Mouse (Mus musculus): ENCODE data around the gene Fam98a. TPM values are rescaled to one million over a fixed set of nuclear protein-coding genes. Genes with fewer than 3 reads are reported as not detected.

Gene Fam98a
- polyA plus RNA-seq, 1 experiment = 30.1 TPM

DNA sequence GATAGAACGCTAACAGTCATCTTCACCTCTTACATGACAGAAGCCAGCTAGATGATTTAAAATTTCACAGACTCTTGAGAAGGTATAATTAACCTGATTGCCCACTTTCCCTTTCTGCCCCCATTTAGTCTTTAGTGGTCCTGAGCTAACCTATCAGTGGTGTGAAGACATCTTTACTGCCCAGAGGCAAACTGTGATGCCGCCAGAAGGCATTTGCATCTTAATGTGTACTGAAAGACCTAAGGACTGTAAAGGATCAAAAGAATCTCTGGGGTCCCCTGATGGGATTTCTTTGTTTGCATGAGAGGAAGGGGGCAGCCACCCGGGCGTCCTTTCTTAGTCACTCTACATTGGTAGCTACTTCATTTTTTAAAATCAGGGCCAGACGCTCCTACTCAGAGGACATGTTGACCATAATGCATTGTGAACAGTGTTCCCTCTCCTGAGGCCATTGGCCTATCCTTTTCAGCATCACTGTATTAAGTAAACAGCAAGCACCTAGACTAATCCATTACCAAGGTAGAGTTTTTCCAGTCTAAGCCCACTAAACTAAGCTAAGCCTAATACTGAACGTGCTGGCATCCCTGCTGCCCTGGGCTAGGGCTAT is 30.4 kb downstream of the Fam98a start:
- H3K79me2 ChIP-seq (ENCODE audit: control insufficient read depth, insufficient read depth) = no peaks in the 10 kb centered on the region
- peaks cover 9% of the 10 kb centered on the region for H3K27me3 ChIP-seq (ENCODE audit: control insufficient read depth, insufficient read depth, insufficient read length)
- no peak overlapping the region for H3ac ChIP-seq (ENCODE audit: control insufficient read depth, insufficient read length, low read depth)
- no peak overlapping the region for H3K4me3 ChIP-seq (ENCODE audit: insufficient read depth, poor library complexity, severe bottlenecking)
- TF ChIP-seq MYOD1 (IDR thresholded peaks at IDR 0.05; ENCODE audit: control insufficient read depth, insufficient read length, low read depth) = no peak
- TF ChIP-seq CEBPB (IDR thresholded peaks at IDR 0.05; ENCODE audit: low read depth) = no peak
- TF ChIP-seq MAX (IDR thresholded peaks at IDR 0.05) = no peak
- no peak for TF ChIP-seq CTCF (IDR thresholded peaks at IDR 0.05; ENCODE audit: control insufficient read depth, insufficient read depth, insufficient read length)
- no peak for TF ChIP-seq MYOG (IDR thresholded peaks at IDR 0.05; ENCODE audit: control insufficient read depth, extremely low read depth, insufficient read length)
- TF ChIP-seq USF1 (IDR thresholded peaks at IDR 0.05; ENCODE audit: low read depth) = no peak
- TF ChIP-seq FOSL1 (IDR thresholded peaks at IDR 0.05; ENCODE audit: insufficient read depth, low read length, poor library complexity, severe bottlenecking) = no peak
- no peaks in the 10 kb centered on the region for H3K79me3 ChIP-seq (ENCODE audit: low read depth)
- no peaks in the 10 kb centered on the region for H3K36me3 ChIP-seq (ENCODE audit: control insufficient read depth, insufficient read depth)

- no peak for TF ChIP-seq CTCF (IDR thresholded peaks at IDR 0.05; ENCODE audit: control insufficient read depth, insufficient read depth, insufficient read length)
- TF ChIP-seq FOSL1 (IDR thresholded peaks at IDR 0.05; ENCODE audit: insufficient read depth, low read length, poor library complexity, severe bottlenecking) = no peak
- no peak for TF ChIP-seq MYOG (IDR thresholded peaks at IDR 0.05; ENCODE audit: control insufficient read depth, extremely low read depth, insufficient read length)
- no peak for TF ChIP-seq USF1 (IDR thresholded peaks at IDR 0.05; ENCODE audit: low read depth)
- Histone ChIP-seq H3K27me3 (ENCODE audit: control insufficient read depth, insufficient read depth, insufficient read length) (peaks cover 12% of the 10 kb centered on the region), H3K79me3 (ENCODE audit: low read depth) (no peaks in the 10 kb centered on the region), H3K4me3 (ENCODE audit: insufficient read depth, poor library complexity, severe bottlenecking) (no peak overlapping the region), H3ac (ENCODE audit: control insufficient read depth, insufficient read length, low read depth) (no peak overlapping the region), H3K79me2 (ENCODE audit: control insufficient read depth, insufficient read depth) (no peaks in the 10 kb centered on the region), H3K36me3 (ENCODE audit: control insufficient read depth, insufficient read depth) (no peaks in the 10 kb centered on the region)
Measured at GRCm38 (mm10) chr17:75519239-75519900, 32.4 kb downstream of the Fam98a start.

GRCm38 (mm10) chr17:75518181-75518901 is 33.4 kb downstream of the Fam98a start:
- no peaks in the 10 kb centered on the region for H3K79me2 ChIP-seq (ENCODE audit: control insufficient read depth, insufficient read depth)
- H3K79me3 ChIP-seq (ENCODE audit: low read depth) = no peaks in the 10 kb centered on the region
- H3K4me3 ChIP-seq (ENCODE audit: insufficient read depth, poor library complexity, severe bottlenecking) = no peak overlapping the region
- H3K36me3 ChIP-seq (ENCODE audit: control insufficient read depth, insufficient read depth) = no peaks in the 10 kb centered on the region
- H3K27me3 ChIP-seq (ENCODE audit: control insufficient read depth, insufficient read depth, insufficient read length) = peaks cover 12% of the 10 kb centered on the region
- TF ChIP-seq CTCF (IDR thresholded peaks at IDR 0.05; ENCODE audit: control insufficient read depth, insufficient read depth, insufficient read length) = no peak
- TF ChIP-seq FOSL1 (IDR thresholded peaks at IDR 0.05; ENCODE audit: insufficient read depth, low read length, poor library complexity, severe bottlenecking) = no peak
- TF ChIP-seq MYOD1 (IDR thresholded peaks at IDR 0.05; ENCODE audit: control insufficient read depth, insufficient read length, low read depth) = no peak
- no peak for TF ChIP-seq USF1 (IDR thresholded peaks at IDR 0.05; ENCODE audit: low read depth)
- TF ChIP-seq MAX (IDR thresholded peaks at IDR 0.05) = no peak
- no peak for TF ChIP-seq MYOG (IDR thresholded peaks at IDR 0.05; ENCODE audit: control insufficient read depth, extremely low read depth, insufficient read length)
- TF ChIP-seq CEBPB (IDR thresholded peaks at IDR 0.05; ENCODE audit: low read depth) = no peak
- no peak overlapping the region for H3ac ChIP-seq (ENCODE audit: control insufficient read depth, insufficient read length, low read depth)

DNA sequence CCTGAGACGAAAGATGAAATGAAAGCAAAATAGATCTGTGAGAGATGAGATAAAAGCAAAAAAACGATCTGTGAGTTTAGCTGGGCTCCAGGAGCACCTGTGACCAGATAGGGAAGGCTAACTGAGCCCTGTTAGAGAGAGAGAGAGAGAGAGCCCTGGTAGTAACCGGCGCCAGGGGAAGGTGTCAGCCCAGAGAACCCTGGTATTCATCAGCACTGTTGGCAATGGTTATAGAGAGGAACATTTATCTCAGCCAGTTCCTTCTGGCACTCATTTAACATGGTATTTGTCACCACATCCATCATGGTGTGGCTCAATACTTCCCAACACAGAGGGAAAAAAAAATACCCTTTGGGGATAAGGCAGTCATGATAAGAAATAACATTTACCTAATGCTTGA is 35.2 kb downstream of the Fam98a start:
- H3K4me3 ChIP-seq (ENCODE audit: insufficient read depth, poor library complexity, severe bottlenecking) = no peak overlapping the region
- no peaks in the 10 kb centered on the region for H3K79me2 ChIP-seq (ENCODE audit: control insufficient read depth, insufficient read depth)
- H3ac ChIP-seq (ENCODE audit: control insufficient read depth, insufficient read length, low read depth) = no peak overlapping the region
- H3K79me3 ChIP-seq (ENCODE audit: low read depth) = no peaks in the 10 kb centered on the region
- H3K36me3 ChIP-seq (ENCODE audit: control insufficient read depth, insufficient read depth) = no peaks in the 10 kb centered on the region
- TF ChIP-seq MAX (IDR thresholded peaks at IDR 0.05) = no peak
- TF ChIP-seq MYOG (IDR thresholded peaks at IDR 0.05; ENCODE audit: control insufficient read depth, extremely low read depth, insufficient read length) = no peak
- no peak for TF ChIP-seq CTCF (IDR thresholded peaks at IDR 0.05; ENCODE audit: control insufficient read depth, insufficient read depth, insufficient read length)
- no peak for TF ChIP-seq USF1 (IDR thresholded peaks at IDR 0.05; ENCODE audit: low read depth)
- no peak for TF ChIP-seq FOSL1 (IDR thresholded peaks at IDR 0.05; ENCODE audit: insufficient read depth, low read length, poor library complexity, severe bottlenecking)
- no peak for TF ChIP-seq CEBPB (IDR thresholded peaks at IDR 0.05; ENCODE audit: low read depth)
- no peak for TF ChIP-seq MYOD1 (IDR thresholded peaks at IDR 0.05; ENCODE audit: control insufficient read depth, insufficient read length, low read depth)
- H3K27me3 ChIP-seq (ENCODE audit: control insufficient read depth, insufficient read depth, insufficient read length) = peaks cover 12% of the 10 kb centered on the region

GRCm38 (mm10) chr17:75509257-75509656 is 42.5 kb downstream of the Fam98a start:
- Histone ChIP-seq H3K36me3 (ENCODE audit: control insufficient read depth, insufficient read depth) (no peaks in the 10 kb centered on the region), H3K4me3 (ENCODE audit: insufficient read depth, poor library complexity, severe bottlenecking) (no peak overlapping the region), H3K79me2 (ENCODE audit: control insufficient read depth, insufficient read depth) (no peaks in the 10 kb centered on the region), H3ac (ENCODE audit: control insufficient read depth, insufficient read length, low read depth) (no peak overlapping the region), H3K79me3 (ENCODE audit: low read depth) (no peaks in the 10 kb centered on the region), H3K27me3 (ENCODE audit: control insufficient read depth, insufficient read depth, insufficient read length) (no peaks in the 10 kb centered on the region)
- TF ChIP-seq FOSL1 (IDR thresholded peaks at IDR 0.05; ENCODE audit: insufficient read depth, low read length, poor library complexity, severe bottlenecking) = no peak
- TF ChIP-seq CTCF (IDR thresholded peaks at IDR 0.05; ENCODE audit: control insufficient read depth, insufficient read depth, insufficient read length) = no peak
